Mouse (Mus musculus) natural killer cell, adult 2 months (primary cell): ENCODE data around the gene Frs3.

Experiments used
- DNase-seq, 2 experiments: peaks; one replicate each; pipeline ENCODE4 v3.0.0; 2022; ENCODE audit warnings: low spot score in 2 of 2

Gene Frs3

DNA sequence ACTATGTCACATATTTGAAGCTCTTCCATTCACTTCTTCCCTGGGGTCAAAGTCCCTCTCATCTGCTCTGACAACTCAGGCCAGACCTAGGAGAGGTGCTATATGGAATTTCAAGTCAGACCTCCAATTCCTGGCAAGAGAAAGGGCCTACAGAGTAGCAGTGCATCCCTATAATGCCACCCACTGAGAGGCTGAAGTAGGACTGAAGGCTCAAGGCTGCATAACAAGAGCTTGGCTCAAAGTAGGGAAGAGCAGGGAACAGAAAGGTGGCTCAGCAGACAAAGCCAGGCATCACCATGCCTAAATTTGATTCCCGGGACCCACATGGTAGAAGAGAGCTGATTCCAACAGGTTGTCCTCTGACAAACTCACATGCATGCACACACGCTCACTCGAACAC lies 2.8 kb downstream of the Frs3 start:
- DNase-seq, result no peak

DNA sequence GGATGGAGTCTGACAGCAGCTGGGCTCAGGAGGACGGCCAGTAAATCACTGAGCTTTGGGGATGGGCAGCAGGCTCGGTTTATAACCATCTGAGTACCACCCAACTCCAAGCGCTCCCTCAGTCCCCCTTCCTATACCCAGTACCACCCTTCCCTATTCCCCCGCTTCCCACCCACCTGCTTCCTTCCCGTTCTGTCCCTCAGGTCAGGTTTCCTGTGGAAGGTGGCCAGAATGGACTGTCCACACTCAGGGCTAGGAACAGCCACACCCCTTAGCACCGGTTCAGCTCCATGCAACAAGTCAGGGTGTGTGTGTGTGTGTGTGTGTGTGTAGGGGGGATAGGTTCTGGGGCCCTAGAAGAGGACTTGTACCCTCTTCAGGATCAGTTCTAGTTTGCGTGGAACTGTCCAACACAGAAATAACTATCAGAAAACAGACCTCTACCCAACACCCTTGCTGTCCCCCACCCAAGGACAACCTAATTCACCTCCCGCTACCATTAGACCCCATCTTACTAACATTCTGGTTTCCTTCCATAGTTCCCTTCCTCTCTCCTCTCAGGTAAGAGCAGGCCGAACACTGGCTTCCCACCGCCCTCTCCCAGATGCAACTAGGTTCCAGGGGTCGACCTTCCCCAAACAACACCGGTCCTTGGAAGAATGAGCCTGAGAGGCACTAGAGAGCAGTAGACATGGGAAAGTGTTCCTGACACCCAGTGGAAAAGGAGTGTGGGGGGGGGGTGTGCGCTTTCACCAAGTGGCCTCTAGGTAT lies 5.0 kb downstream of the Frs3 start:
- no peak for DNase-seq

DNA sequence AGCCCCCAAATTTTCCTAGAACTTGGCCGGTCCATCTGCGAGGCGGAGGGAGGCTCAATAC lies 5.4 kb downstream of the Frs3 start, which contains the start of gene Gm21981:
Gene Gm21981, minus strand, starts transcription at position 14 of the 61 bp plus-strand sequence.
- DNase-seq, result no peak

DNA sequence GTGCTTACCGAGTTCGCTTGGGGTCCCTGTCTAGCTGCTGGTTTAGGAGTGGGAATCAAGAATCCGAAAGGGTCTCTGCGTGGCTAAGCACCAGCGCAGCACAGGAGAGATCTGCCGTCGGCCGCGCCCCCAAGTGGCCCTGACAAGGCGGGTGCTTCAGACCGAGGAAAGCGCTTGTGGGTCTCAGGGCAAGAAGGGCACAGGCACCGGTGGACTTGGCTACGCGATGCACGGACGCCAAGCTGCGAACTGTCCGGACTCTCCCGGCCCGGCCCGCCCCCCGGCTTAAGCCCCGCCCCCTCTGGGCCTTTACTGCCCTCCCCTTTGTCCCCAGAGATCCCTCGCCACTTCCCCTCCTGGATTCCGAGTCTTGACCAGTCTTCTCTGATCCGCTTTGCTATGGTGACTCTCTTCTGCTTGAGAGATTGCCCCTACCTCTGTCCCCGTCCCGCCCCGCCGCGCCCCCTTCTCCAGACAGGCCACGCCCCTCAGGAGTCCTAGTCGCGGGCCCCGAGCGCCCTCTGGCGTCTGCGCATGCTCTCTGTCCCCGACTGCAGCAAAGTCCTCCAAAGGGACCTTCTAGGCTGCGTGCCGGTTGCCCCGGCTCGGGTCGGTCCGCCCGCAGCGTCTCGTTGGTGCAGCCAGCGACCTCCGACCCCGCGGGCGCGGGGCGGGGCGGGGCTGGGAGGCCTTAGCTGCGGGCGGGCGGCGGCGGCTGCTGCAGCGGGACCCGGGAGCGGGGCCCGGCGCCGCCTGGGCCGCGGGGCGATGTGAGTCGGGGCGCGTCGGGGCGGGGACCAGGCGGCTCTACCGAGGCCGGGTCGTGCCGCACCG lies 5.9 kb downstream of the Frs3 start, which contains the start of gene Prickle4:
Gene Prickle4, minus strand, starts transcription at position 234 of the 834 bp plus-strand sequence.
- DNase-seq, result peak; percentile 95

DNA sequence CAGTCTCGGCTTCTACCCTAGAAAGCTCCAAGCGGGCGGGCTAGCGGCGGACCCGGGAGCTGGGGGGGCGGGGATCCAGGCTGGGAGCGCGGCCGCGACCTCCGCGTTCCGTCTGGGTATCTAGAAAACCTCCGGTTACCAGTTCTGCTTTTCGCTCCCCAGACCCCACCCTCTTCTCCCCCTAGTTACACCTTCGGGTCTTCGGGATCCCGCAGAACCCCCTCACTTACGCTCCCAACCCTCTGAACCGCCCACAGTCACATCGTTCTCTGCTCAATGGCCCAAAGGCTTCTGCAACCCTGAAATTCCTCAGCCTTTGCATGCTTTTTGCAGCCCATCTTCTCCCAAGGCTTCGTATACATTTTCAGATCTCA lies 6.5 kb downstream of the Frs3 start:
- no peak for DNase-seq

DNA sequence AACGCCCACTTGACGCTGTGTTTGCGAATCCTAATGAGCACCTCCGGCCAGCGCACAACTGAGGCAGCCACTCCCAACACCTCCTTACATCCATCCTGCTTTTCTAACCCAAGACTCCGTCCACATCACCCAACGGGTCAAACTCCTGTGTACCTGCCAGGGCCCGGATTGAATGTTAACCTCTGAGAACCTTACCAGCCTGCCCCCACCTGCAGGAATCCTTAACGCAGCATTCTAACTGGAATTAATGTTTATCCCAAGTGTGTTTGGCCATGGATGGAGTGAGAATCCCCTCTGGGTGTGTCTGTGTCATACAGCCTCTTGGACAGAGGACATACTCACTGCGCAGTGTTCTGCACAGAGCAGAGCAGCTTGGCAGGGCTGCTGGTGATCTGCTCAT lies 9.3 kb downstream of the Frs3 start:
- no peak for DNase-seq

DNA sequence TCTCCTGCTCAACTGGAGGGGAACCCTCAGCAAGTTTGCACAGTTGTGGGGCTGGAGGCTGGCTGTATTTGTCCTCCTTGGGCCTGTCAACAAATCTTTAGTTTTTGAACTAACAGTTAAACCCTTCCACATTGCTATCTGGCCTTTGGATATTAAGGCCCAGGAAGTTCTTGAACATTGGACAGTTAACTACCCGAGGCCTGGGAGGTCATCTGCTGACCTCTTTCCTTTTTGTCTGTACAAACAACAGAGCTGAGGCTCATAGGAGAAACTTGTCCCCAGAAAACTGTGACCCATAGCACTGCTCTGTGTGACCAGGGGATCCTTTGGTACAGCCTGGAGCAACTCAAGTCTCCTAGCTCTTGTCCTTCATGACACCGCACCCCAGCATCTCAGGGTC lies 10.2 kb downstream of the Frs3 start:
- DNase-seq, result no peak

DNA sequence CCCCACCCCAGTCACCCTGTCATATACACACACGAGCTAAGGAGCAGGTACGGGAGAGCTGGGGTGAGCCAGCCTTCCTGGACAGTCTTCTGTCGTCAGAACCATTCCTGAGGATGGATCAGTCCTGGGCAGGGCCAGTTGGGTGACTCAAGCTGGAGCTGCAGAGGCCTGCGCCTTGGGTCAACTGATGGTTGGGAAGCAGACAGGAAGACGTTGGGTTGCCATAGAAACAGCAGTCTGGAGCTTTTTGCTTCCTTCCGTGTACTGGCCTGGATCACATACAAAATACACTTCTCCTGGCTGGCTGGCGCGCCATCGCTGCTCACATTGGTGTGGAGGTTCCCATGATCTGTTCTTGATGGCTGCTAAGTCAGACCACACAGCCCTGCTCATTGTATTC lies 13.0 kb downstream of the Frs3 start:
- DNase-seq, result no peak

DNA sequence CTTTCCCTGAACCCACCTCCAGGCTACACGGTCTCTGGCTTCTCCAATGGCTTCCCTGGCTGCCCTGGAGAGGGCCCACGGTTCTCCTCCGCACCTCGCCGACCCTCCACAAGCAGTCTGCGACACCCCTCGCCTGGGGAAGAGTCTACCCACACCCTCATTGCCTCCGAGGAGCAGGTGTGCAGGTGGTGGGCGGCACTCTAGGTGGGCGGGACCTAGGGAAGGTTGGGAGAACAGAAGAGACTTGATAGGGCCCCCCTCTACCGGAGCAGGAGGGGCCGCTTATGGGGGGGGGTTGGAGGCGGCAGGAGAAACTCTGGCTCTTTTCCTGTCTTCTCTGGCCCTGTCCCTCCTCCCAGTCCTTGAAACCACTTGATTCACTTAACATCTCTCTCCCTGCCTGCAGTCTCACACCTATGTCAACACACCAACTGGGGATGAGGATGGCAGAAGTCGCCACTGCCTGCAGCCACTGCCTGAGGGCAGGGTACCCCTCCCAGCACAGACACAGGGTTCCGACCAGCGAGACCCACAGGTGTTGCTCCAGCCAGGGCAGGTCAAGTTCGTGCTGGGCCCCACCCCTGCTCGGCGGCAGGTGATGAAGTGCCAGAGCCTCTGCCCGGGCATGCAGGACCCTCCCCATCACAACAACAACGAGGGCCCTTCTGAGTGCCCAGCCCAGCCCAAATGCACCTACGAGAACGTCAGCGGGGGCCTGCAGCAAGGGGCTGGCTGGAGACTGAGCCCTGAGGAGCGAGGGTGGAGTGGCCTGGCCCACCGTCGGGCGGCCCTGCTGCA lies 13.9 kb downstream of the Frs3 start:
- no peak for DNase-seq

DNA sequence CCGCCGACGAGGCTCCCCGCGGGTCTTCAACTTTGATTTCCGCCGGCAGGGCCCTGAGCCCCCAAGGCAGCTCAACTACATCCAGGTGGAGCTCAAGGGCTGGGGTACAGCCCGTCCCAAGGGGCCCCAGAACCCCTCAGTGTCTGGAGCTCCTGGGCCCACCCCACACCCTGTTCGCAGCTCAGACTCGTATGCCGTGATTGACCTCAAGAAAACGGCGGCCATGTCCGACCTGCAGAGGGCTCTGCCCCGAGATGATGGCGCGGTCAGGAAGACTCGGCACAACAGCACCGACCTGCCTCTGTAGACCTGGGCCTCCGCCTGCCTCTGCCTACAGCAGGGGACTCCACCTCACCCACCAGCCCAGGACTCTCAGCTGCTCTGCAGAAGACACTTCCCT lies 14.7 kb downstream of the Frs3 start:
- no peak for DNase-seq

DNA sequence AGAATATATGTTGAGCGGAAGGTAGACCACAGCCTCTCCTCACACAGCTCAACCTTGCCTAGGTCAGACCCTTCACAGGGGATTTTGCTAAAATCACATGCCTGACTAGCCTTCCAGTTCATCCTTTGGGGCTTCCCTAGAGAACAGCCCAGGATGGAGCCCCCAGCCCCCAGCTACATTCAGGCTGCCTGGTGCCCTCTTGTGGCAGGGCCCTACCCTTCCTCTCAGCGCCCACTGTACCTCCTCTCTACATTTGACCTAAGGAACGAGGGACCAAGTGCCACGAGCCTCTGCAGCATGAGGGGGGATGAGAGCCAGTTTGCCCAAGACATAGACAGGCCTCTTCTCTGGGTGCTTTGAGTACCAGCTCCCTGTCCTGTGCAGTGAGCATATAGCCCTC lies 15.9 kb downstream of the Frs3 start:
- DNase-seq, result no peak

DNA sequence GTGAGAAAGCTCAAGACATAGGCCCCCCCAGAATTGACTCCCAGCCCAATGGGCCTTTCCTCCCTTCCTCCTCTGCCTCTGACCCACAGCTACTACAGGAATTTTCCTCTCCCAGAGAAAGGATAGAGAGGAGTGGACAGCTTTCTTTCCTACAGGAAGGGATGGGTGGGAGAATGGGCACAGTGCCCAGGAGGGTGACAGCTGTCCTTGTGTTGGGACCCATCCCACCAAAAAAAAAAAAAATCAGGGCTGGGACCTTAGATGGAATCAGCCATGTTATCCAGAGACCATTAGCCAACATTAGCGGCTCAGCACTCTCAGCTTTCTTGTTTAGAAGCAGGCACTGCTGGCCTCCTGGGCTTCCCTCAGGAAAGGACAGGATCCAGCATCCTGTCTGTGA lies 17.4 kb downstream of the Frs3 start:
- no peak for DNase-seq

DNA sequence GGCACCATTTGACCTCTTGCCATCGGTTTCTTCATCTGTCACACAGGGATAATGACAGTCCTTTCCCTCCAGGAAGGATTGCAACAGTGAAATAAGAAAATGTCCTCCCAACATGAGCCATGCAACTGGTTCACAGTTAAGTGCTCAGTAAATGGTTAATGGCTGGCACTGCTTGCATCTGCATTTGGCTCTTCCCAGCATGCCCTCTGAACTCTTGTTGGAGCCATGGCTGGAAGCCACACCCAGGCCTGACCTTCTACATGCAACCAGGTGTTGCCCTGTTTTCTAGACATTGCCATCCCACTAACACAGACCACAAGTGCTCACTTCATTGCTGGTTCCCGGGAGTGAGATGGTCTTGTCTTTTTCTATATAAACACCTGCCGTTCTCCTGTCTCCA lies 19.1 kb downstream of the Frs3 start:
- no peak for DNase-seq

DNA sequence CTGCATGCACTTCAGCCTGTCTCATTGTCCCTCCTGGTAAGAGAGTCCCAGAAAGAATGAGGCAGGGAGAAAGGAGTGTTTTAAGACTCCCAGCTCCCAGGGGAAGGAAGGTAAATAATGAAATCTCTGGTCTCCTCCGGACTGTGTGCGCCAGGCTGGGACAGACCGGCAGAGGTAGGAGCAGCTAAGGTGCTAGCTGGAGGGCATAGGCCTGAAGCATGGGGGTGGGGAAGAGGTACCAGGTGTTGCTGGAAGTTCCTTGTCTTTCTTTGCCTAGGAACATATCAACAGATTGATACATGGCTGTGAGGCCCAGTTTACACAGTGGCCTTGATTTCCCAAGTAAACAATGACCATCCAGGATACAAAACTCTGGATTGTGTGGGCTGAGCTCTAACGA lies 20.1 kb downstream of the Frs3 start:
- DNase-seq, result no peak

DNA sequence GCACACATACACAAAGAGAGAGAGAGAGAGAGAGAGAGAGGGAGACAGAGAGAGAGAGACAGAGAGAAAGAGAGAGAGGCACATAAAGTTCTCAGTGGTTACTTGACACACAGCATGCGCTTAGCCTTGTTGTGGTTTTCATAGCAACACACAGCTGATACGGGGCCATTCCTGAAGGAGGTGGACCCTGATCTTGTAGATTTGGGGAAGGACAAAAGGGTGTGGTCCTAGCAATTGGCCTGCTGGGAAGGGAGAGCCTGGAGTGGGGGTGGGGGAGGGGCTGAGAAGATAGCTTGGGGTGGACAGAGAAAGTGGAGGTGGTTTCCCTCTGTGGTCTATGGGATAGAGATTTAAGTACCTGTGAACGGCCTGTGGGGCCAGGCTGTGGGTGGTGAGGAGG lies 21.2 kb downstream of the Frs3 start:
- no peak for DNase-seq

DNA sequence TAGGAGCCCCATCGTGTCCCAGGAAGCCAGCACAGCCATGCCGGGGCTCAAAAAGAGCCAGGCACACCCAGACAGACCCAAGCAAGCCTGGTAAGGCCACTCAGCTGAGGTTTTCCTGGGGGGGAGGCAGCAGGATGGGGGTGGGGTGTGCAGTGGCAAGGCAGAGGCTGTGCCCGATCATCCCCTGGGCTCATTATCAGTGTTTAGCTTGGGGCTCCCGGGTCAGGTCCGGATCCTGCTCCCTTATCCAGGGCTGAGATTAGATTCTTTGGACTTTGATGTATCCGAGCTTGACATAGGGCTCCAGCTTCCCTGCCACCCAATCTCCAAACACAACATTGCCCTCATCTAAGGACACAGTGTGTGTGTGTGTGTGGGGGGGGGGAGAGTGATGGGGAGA lies 23.1 kb downstream of the Frs3 start:
- no peak for DNase-seq

DNA sequence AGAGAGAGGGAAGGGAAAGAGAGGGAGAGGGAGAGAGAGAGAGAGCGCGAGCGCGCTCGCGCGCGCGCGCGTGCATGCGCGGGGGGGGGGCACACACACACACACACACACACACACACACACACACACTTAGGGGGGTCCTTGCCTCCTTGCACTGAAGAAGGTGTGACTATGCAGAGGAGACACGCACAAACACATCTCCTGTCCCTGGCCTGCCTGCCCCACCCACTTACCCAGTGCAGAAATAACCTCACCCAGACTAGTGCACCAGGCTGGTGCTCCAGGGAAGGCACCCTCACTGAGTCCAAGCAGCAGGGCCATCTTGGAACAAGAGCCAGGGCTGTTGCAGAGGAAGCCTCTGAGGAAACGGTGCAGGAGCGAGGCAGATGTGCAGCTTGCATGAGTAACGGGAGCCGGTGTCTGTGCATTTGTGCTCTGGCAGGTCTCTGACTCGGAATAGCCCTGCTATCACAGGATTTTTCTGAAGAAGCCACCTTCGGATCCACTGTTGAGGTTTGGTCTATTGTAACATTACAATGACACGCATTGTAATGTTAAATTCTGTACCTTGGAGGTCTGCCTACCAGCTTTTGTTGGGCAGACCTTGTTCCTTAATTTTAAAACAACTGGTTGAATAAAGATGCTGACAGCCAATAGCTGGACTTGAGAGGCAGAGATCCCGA lies 24.2 kb downstream of the Frs3 start:
- DNase-seq, result no peak

DNA sequence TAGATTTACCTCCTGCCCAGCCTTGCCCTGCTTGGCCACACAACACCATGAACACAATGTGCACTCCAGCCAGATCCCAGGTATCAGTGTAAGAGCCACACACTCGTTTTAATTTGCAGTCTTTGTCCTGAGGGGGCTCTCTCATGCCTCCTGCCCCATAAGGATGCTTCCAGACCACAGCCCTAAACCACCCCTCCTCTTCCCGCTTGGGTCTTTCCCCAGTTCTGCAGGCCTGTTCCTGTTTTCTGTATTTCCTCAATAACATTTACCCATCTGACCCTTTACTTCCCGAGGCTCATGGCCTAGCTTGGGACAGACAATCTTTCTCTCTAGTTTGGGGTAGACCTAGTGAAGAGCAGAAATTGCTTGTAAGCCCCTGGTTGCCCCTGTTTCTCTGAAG lies 26.2 kb downstream of the Frs3 start:
- DNase-seq, result no peak

DNA sequence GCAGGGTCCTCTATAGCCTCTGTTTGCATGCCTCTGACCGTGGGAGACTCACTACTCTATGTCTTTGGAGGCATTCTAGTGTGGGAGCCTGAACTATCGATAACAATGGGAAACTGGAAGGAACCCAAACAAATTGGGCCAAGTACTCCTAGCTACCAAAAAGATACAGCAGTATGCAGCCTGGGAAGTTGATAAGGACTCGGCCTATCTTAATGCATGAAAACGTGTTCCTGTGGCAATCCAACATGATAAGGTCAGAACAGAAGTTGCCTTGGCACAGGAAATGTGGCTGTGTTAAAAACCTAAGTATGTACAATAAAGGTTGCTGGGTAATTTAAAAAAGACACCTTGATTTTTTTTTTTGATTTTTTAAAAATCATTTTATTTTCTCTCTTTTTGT lies 32.4 kb downstream of the Frs3 start:
- no peak for DNase-seq

DNA sequence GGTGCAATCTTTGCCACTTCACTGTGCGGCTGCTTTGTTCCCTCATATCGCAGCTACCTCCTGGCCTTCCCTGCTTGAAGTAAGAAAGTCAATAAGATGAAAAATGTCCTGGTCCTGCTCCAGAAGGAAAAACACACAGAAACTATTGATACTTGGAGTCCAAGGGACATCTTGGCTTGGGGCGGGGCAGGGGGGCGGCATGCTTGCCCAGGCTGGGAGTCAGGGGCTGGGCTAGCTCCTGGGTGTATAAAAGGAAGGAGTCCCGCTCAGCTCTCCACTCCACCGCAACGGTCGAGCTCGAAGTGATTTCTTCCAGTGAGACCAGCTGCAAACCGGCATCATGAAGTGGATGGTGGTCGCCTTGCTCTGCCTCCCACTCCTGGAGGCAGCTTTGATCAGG lies 37.7 kb downstream of the Frs3 start, which contains the start of gene Pgc:
Gene Pgc, plus strand, starts transcription at position 277 of the 400 bp plus-strand sequence.
- DNase-seq, result no peak

DNA sequence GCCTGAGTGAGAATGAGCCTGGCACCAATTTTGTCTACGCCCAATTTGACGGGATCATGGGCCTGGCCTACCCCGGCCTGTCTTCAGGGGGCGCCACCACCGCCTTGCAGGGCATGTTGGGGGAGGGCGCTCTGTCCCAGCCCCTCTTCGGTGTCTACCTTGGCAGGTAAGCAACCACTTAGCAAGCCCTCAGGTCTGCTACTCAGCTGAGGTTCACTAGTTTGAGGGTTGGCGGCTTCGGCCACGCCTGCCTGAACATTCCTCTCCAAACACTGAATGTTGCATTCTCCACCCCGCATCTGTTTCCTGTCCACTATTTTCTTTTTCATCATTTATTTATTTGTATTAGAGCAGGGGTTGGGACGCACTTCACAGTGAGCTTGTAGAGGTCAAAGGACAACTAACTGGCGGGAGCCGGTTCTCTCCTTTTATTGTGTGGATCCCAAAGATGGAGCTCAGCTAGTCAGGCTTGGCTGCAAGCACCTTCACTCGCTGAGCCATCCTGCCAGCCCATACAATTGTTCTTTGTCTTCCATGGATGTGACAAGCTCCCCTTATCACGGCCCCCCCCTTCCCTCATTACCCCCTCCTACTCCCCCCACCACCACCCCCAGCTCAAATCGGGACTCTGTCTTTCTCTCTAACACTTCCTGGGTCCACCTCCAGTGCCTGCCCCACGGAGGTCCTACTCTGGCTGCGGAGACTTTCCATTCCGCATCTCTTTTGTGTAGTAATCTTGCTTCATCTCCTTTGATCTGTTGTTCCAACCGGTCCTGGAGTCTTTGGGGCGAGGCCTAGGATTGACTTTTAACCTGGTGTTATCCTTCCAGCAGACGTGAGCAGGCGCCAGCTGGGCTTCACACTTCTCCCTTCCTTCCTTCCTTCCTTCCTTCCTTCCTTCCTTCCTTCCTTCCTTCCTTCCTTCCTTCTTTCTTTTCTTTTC lies 42.1 kb downstream of the Frs3 start:
- DNase-seq, result no peak
